Mouse (Mus musculus) brown adipose tissue, adult 24 weeks (tissue): ENCODE measurements around the gene Pus1. TPM values are rescaled to one million over a fixed set of nuclear protein-coding genes. Genes with fewer than 3 reads are reported as not detected.
"Not testable (repeated sequence)": the region's sequence is repeated elsewhere in the genome, so short reads cannot be mapped to it uniquely, and the experiment has no call there.

Experiments used
- H3K27ac ChIP-seq: fragments of 200-500 bp; replicated peaks from 2 replicates; pipeline ENCODE4 v1.5.1; 2012; ENCODE audit warnings: low read depth, mild to moderate bottlenecking, low read length
- H3K4me1 ChIP-seq: fragments of 200-500 bp; 2 replicates; pipeline ENCODE4 v1.6.1; 2012; ENCODE audit warnings: low read length, mixed read lengths; ENCODE audit not compliant: control insufficient read depth, insufficient read depth, insufficient read length
- H3K4me3 ChIP-seq: fragments of 200-500 bp; 2 replicates; pipeline ENCODE4 v1.5.1; 2012; ENCODE audit warnings: low read depth, mild to moderate bottlenecking, low read length, moderate library complexity; ENCODE audit not compliant: insufficient read depth
- polyA plus RNA-seq: library from polyadenylated mRNA; stranded (reverse); fragments of >200 nt; gene quantifications from 2 replicates; pipeline ENCODE4 v1.2.4, GENCODE M21; 2012; ENCODE audit not compliant: missing spikeins, insufficient read depth, insufficient read length

Gene Pus1
- polyA plus RNA-seq, 1 experiment: 12.8 TPM

GRCm38 (mm10) chr5:110801036-110801624, 20.7 kb upstream of the Pus1 start:
- no peak overlapping the region for H3K27ac ChIP-seq
- H3K4me1 ChIP-seq: peaks cover 17% of the 10 kb centered on the region
- no peak overlapping the region for H3K4me3 ChIP-seq

DNA sequence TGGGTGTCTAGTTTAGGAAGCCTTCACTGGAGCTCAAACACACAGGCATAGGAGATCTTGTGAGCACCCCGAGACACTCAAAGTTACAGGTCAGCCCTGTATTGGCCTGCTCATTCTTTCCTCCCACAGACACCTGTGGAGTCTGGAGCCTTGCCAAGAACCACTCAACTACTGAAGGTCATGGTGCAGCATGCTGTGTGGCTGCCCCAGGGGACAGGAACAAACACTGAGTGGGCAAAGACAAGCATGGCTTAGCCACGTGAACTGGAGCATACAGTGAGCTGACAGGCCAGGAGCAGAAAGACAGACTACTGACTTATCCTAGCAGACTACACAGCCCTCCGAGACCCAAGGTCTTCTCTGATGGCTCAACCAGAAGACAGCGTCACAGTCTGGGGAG, 17.2 kb upstream of the Pus1 start:
- Histone ChIP-seq H3K4me1 (peaks cover 14% of the 10 kb centered on the region; the same call in 1 of the 2 replicates), H3K27ac (no peak overlapping the region), H3K4me3 (no peak overlapping the region)

- Histone ChIP-seq H3K4me1 (no peaks in the 10 kb centered on the region), H3K4me3 (no peak overlapping the region), H3K27ac (no peak overlapping the region)
Measured at GRCm38 (mm10) chr5:110794363-110794762, 13.9 kb upstream of the Pus1 start.

DNA sequence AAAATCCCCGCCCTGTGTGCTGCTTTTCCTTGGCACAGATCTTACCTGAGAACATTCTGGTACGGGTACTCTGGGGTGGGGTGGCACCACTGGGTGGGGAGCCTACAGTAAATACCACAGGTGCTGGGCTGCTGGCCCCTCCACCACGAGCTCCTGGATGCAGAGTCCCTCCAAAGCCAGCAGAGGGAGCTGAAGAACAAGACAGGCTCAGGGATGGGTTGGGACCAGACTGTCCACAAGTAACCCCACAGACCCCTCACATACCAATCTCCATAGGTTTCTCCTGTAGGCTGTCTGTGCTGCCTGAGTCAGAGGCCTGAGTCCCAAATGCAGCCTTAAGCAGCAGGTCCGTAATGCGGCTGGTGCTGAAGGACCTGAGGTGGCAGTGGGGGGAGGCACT, 8.2 kb upstream of the Pus1 start:
- H3K4me3 ChIP-seq: no peak overlapping the region
- no peak overlapping the region for H3K27ac ChIP-seq
- H3K4me1 ChIP-seq: no peaks in the 10 kb centered on the region

DNA sequence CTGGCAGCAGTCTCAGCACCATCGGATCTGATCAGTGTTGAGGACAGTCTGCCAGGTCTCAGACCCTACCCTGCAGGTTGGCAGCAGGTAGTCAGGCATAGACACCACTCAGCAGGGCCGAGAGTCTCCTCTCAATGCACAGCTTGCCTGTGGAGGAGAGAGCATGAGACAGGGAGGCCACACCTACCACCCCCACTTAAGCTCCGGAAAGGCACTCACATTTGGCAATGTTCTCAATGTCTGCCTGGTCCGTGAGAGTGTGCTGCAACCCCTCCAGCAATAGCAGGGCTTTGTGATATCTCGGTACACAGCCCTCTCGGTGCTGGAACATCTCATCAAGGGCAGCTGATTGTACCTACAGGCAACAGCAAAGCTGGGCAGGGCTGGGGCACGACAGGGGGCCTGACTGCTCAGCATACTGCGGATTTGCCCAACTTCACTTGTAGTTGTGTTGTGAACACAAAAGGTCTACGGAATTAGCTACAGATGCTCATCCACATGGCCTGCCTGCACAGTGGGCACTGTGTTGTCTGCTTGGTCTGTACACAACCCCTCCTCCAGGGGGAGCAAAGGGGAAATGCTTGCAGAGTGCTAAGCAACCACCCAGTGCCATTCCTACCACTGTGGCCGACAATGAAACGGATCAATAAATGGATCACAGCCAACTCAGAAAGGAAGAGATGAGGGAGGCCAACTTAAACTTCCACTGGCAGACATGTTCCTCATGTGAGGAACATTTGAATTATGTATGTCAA, 5.8 kb upstream of the Pus1 start:
- no peaks in the 10 kb centered on the region for H3K4me1 ChIP-seq
- no peak overlapping the region for H3K4me3 ChIP-seq
- H3K27ac ChIP-seq: no peak overlapping the region

DNA sequence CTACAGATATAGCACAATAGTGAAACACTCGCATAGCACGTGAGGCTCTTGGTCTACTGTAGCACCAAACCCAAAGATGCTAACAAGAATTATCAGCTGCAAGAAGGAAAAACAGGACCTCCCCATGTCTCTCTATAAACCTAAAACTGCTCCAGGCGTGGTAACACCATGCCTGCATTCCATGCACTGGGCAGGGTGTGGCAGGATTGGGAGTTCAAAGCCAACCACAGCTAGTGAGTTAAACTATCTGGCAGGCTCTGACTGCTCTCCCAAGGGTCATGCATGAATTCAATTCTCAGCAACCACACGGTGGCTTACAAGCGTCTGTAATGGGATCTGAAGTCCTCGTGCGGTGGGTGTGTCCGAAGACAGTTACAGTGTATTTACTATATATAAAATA, 2.7 kb upstream of the Pus1 start:
- no peak overlapping the region for H3K4me3 ChIP-seq
- peaks cover 5% of the 10 kb centered on the region; the same call in 1 of the 2 replicates for H3K4me1 ChIP-seq
- no peak overlapping the region for H3K27ac ChIP-seq

- H3K4me1 ChIP-seq: peaks cover 5% of the 10 kb centered on the region; the same call in 1 of the 2 replicates
- H3K27ac ChIP-seq: no peak overlapping the region
- H3K4me3 ChIP-seq: no peak overlapping the region
Measured at GRCm38 (mm10) chr5:110781529-110782238, 1.2 kb upstream of the Pus1 start.

DNA sequence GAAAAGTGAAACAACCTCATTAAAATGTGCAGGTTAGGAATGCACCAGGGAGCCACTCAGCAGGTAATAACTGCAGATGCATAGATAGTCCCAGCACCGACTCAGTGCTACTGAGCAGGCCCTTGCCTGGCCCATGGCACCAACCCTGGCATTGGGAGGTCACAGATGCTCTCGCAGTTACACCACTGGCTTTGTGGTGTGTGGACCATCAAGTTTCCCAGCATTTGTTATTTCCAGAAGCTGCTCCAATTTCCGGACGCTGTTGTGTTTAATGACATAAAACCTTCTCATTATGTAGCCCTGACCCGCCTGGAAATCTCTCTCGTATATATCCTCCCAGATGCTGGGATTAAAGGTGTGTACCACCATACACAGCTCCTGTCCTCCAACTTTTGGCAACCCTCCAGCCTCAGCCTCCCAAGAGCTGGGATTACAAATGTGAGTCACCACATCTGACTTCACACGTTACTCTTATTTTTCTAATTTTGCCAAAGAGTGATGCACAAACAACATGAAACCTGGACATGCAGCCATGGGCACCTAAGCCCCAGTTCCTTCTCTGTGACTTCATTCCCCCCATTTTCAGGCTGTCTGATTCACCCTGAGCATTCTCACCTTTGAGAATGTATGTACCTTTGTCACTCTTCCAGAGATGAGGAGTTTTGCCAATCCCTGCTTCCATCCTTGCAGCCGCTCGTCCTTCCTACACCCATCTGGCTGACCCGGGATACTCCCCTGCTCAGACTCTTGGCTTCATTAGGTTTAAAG, 486 bp upstream of the Pus1 start:
- Histone ChIP-seq H3K4me3 (peak overlapping the region; percentile 76), H3K27ac (no peak overlapping the region), H3K4me1 (peaks cover 5% of the 10 kb centered on the region; the same call in 1 of the 2 replicates)

- Histone ChIP-seq H3K4me1 (peaks cover 5% of the 10 kb centered on the region; the same call in 1 of the 2 replicates), H3K4me3 (peak overlapping the region; percentile 76), H3K27ac (no peak overlapping the region)
Measured at GRCm38 (mm10) chr5:110779276-110779997, 1.0 kb downstream of the Pus1 start.

- Histone ChIP-seq H3K4me1 (peaks cover 5% of the 10 kb centered on the region; the same call in 1 of the 2 replicates), H3K4me3 (no peak overlapping the region)
Measured at GRCm38 (mm10) chr5:110778263-110778662, 2.2 kb downstream of the Pus1 start.

GRCm38 (mm10) chr5:110776141-110776540, 4.3 kb downstream of the Pus1 start:
- H3K4me3 ChIP-seq: no peak overlapping the region
- peaks cover 5% of the 10 kb centered on the region; the same call in 1 of the 2 replicates for H3K4me1 ChIP-seq
- H3K27ac ChIP-seq: no peak overlapping the region

More at GRCm38 (mm10) chr5:110778263-110778662, 2.2 kb downstream of the Pus1 start:
- H3K27ac ChIP-seq: no peak overlapping the region

DNA sequence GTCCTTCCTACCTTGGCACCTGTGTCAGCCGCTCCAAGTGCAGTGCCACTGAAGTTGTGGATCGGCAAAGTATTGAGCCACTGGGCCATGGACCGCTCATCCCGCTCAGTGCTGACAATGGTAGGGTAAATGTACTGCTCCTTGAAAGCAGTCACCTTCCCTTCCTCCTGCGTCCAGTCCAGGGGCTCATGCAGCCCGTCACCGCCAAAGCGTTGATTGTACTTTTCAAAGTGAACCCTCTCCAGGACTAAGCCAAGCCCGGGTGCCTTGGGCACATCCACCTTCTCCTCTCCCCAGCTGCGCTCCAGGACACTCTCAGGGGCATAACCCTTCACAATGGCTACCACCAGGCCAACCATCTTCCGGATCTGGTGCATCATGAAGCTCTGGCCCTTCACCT, 5.9 kb downstream of the Pus1 start:
- Histone ChIP-seq H3K27ac (no peak overlapping the region), H3K4me3 (no peak overlapping the region), H3K4me1 (peaks cover 3% of the 10 kb centered on the region; the same call in 1 of the 2 replicates)

DNA sequence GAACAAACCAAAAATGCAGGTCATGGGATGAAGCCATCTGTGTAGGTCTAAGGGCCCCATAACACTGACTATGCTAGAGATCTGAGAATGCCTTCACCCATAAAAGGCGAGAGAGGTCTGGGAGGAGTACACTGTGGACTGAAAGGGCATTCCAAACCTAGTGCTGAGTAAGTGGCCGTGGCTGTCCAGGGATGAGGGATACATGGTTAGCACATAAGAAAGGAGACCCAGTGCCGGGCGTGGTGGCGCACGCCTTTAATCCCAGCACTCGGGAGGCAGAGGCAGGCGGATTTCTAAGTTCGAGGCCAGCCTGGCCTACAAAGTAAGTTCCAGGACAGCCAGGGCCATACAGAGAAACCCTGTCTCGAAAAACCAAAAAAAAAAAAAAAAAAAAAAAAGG, 7.5 kb downstream of the Pus1 start:
- not testable (repeated sequence) for H3K4me3 ChIP-seq, H3K4me1 ChIP-seq, H3K27ac ChIP-seq

DNA sequence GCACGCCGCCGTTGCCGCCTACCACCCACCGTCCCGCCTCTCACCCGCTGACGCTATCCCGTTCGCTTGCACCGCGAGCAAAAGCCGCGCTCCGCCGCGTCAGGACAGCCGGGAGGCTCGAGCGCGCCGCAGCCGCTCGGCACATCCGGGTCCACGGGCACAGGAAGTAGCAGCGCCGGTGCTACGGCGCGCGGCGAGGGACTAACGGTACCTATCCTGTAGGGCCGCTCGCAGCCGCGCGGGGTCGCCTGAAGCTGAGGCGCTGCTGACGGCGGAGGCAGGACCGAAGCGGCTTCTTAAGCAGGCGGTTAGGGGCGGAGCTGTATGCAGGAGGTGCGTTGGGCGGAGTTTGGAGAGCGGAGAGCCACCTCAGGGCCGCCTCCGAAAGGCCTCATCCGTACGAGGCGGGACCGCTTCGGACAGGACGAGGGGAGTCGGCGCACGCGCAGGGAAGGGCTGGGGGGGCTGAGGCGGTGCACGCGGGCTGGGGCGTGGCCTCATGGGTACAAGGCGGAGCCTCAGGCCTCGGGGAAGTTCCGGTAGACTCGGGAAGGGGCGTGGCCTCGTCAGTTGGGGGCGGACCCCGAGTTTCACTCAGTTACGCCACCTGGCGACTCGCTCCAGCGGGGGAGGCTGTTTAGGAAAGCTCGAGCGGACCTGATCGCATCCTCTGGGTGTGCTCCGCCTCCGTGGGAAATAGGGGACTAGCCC, 9.9 kb downstream of the Pus1 start, which contains the start of gene Ep400:
TSS of gene Ep400 (minus strand) at position 270 of the 711 bp plus-strand sequence.
- Histone ChIP-seq H3K4me3 (peak within 1 kb of the TSS; percentile 87), H3K27ac (peak within 1 kb of the TSS; percentile 68; the same call in 1 of the 2 replicates), H3K4me1 (peaks cover 2% of the 10 kb centered on the region; the same call in 1 of the 2 replicates)
